In genomic region chr16:89898299-89898625, GRCm38 (mm10) we compare ENCODE assay signal across 20 mouse cellular contexts.
DNase-seq lines count a peak whose midpoint lies in the region; ATAC-seq and TF ChIP-seq lines count a peak whose summit lies in the region.
"Had no signal": no experiment of that assay in that cellular context is flagged by ENCODE, and none has a peak within 500 bp of the region (broad histone marks: within the 10 kb centered on the region; RNA-seq: fewer than 3 reads in every experiment).

No protein-coding gene starts in this region.

- intact Hi-C loops in gastrocnemius, adult 2 months (cut with DNase I): loop anchor here (5.0 kb wide), 1 partner anchor 46 kb away; no protein-coding TSS in a partner anchor

- no peak for DNase-seq in embryonic facial prominence, embryonic 10.5 days (ENCODE audit: low spot score)
- DNase-seq in gastrocnemius, adult 2 months: no peak
- no peak for DNase-seq in gastrocnemius, postnatal 25 days
- no peak for DNase-seq in neural tube, embryonic 10.5 days (ENCODE audit: extremely low spot score, low spot score)
- DNase-seq: adrenal gland, adult 2 months; kidney, adult 11 months; kidney, postnatal 36 days; liver, embryonic 13.5 days; lung, adult 2 months; lung, postnatal 14 days; thymus, adult 2 months; thymus, postnatal 4 days had no signal

- TF ChIP-seq CTCF in gastrocnemius, adult 2 months (IDR thresholded peaks at IDR 0.05): no peak

- peaks cover 5% of the 10 kb centered on the region for H3K36me3 ChIP-seq in embryonic facial prominence, embryonic 15.5 days
- H3K36me3 ChIP-seq in embryonic facial prominence, embryonic 10.5 days (replicated peaks): peaks cover 38% of the 10 kb centered on the region
- H3K36me3 ChIP-seq in neural tube, embryonic 15.5 days: no peaks in the 10 kb centered on the region
- no peaks in the 10 kb centered on the region; the same call in 1 of the 2 replicates for H3K36me3 ChIP-seq in heart, embryonic 11.5 days (ENCODE audit: control insufficient read depth, insufficient read depth, low read length)
- peaks cover 3% of the 10 kb centered on the region; the same call in 1 of the 2 replicates for H3K36me3 ChIP-seq in heart, embryonic 12.5 days
- H3K36me3 ChIP-seq: liver, embryonic 13.5 days had no signal

- no peak overlapping the region; the same call in 1 of the 2 replicates for H3K4me2 ChIP-seq in embryonic facial prominence, embryonic 15.5 days (replicated peaks)
- H3K4me2 ChIP-seq in neural tube, embryonic 15.5 days: 0 out of 2 replicates have a peak overlapping the region, but pooled peaks have one; percentile 5
- no peak overlapping the region for H3K4me2 ChIP-seq in heart, embryonic 11.5 days
- H3K4me2 ChIP-seq in heart, embryonic 12.5 days: no peak overlapping the region
- H3K4me2 ChIP-seq: kidney, embryonic 15.5 days; liver, embryonic 13.5 days; midbrain, embryonic 11.5 days had no signal

- WGBS in embryonic facial prominence, embryonic 15.5 days: 83% methylated on average over 14 of the region's 14 CpGs
- 87% methylated on average over 14 of the region's 14 CpGs for WGBS in embryonic facial prominence, embryonic 10.5 days
- 85% methylated on average over 14 of the region's 14 CpGs for WGBS in neural tube, embryonic 15.5 days
- 83% methylated on average over 14 of the region's 14 CpGs for WGBS in heart, embryonic 11.5 days (ENCODE audit: insufficient replicate concordance)
- 83% methylated on average over 14 of the region's 14 CpGs for WGBS in heart, embryonic 12.5 days

- H3K27ac ChIP-seq in embryonic facial prominence, embryonic 15.5 days (replicated peaks): peak overlapping the region; percentile 39; the same call in 1 of the 2 replicates
- H3K27ac ChIP-seq in embryonic facial prominence, embryonic 10.5 days (replicated peaks): no peak overlapping the region
- H3K27ac ChIP-seq in gastrocnemius, adult 2 months: no peak overlapping the region
- no peak overlapping the region for H3K27ac ChIP-seq in neural tube, embryonic 15.5 days (replicated peaks)
- H3K27ac ChIP-seq in heart, embryonic 11.5 days (ENCODE audit: low read depth, low read length): no peak overlapping the region
- no peak overlapping the region for H3K27ac ChIP-seq in heart, embryonic 12.5 days (ENCODE audit: poor library complexity, severe bottlenecking)
- H3K27ac ChIP-seq: kidney, embryonic 15.5 days; liver, embryonic 13.5 days; stomach, postnatal 0 days had no signal

- no peak overlapping the region for H3K9ac ChIP-seq in embryonic facial prominence, embryonic 15.5 days
- no peak overlapping the region for H3K9ac ChIP-seq in neural tube, embryonic 15.5 days (replicated peaks)
- no peak overlapping the region for H3K9ac ChIP-seq in heart, embryonic 11.5 days (ENCODE audit: low read depth, low read length)
- no peak overlapping the region for H3K9ac ChIP-seq in heart, embryonic 12.5 days
- H3K9ac ChIP-seq: kidney, embryonic 15.5 days; liver, embryonic 13.5 days had no signal

- no peaks in the 10 kb centered on the region for H3K27me3 ChIP-seq in embryonic facial prominence, embryonic 15.5 days
- H3K27me3 ChIP-seq in embryonic facial prominence, embryonic 10.5 days (replicated peaks; ENCODE audit: low read depth, poor library complexity, severe bottlenecking): no peaks in the 10 kb centered on the region
- no peaks in the 10 kb centered on the region for H3K27me3 ChIP-seq in neural tube, embryonic 15.5 days (replicated peaks)
- no peaks in the 10 kb centered on the region for H3K27me3 ChIP-seq in heart, embryonic 11.5 days (ENCODE audit: control insufficient read depth, insufficient read depth, low read length)
- no peaks in the 10 kb centered on the region for H3K27me3 ChIP-seq in heart, embryonic 12.5 days (replicated peaks)
- H3K27me3 ChIP-seq: kidney, embryonic 15.5 days; liver, embryonic 13.5 days; Patski had no signal

- H3K4me1 ChIP-seq in embryonic facial prominence, embryonic 15.5 days: peaks cover 25% of the 10 kb centered on the region; the same call in 1 of the 2 replicates
- peaks cover 16% of the 10 kb centered on the region for H3K4me1 ChIP-seq in embryonic facial prominence, embryonic 10.5 days
- H3K4me1 ChIP-seq in neural tube, embryonic 15.5 days: peaks cover 26% of the 10 kb centered on the region
- no peaks in the 10 kb centered on the region for H3K4me1 ChIP-seq in heart, embryonic 11.5 days (ENCODE audit: control insufficient read depth, insufficient read depth, low read length)
- H3K4me1 ChIP-seq in heart, embryonic 12.5 days (replicated peaks): no peaks in the 10 kb centered on the region
- H3K4me1 ChIP-seq: liver, embryonic 13.5 days had no signal

- no peaks in the 10 kb centered on the region for H3K9me3 ChIP-seq in embryonic facial prominence, embryonic 15.5 days (replicated peaks)
- peaks cover 4% of the 10 kb centered on the region; the same call in 1 of the 2 replicates for H3K9me3 ChIP-seq in embryonic facial prominence, embryonic 10.5 days
- no peaks in the 10 kb centered on the region for H3K9me3 ChIP-seq in neural tube, embryonic 15.5 days (replicated peaks)
- H3K9me3 ChIP-seq in heart, embryonic 11.5 days (replicated peaks; ENCODE audit: control insufficient read depth, low read length): 0 out of 2 replicates have a peak, but pooled peaks cover 2% of the 10 kb centered on the region
- H3K9me3 ChIP-seq in heart, embryonic 12.5 days (replicated peaks): no peaks in the 10 kb centered on the region; the same call in 1 of the 2 replicates
- H3K9me3 ChIP-seq: kidney, embryonic 15.5 days; liver, embryonic 13.5 days had no signal

- no peak overlapping the region for H3K4me3 ChIP-seq in embryonic facial prominence, embryonic 15.5 days (replicated peaks)
- H3K4me3 ChIP-seq in embryonic facial prominence, embryonic 10.5 days: no peak overlapping the region
- peak overlapping the region; percentile 56 for H3K4me3 ChIP-seq in gastrocnemius, adult 2 months
- no peak overlapping the region for H3K4me3 ChIP-seq in neural tube, embryonic 15.5 days (replicated peaks)
- no peak overlapping the region for H3K4me3 ChIP-seq in heart, embryonic 11.5 days (ENCODE audit: low read depth, low read length)
- no peak overlapping the region for H3K4me3 ChIP-seq in heart, embryonic 12.5 days
- H3K4me3 ChIP-seq: kidney, embryonic 15.5 days; liver, embryonic 13.5 days had no signal

- ATAC-seq in embryonic facial prominence, embryonic 15.5 days (ENCODE audit: insufficient number of reproducible peaks, low FRiP score, low TSS enrichment, low read depth): no peak
- ATAC-seq in neural tube, embryonic 15.5 days (ENCODE audit: low FRiP score): no peak
- ATAC-seq in heart, embryonic 11.5 days (replicated peaks; ENCODE audit: insufficient number of reproducible peaks, low FRiP score, low TSS enrichment): no peak
- no peak for ATAC-seq in heart, embryonic 12.5 days (ENCODE audit: insufficient number of reproducible peaks, low FRiP score)
- ATAC-seq: Patski had no signal
